Mouse (Mus musculus) MEL (cell line): Measurements from ENCODE around the gene Zdhhc17. TPM values are rescaled to one million over a fixed set of nuclear protein-coding genes. Genes with fewer than 3 reads are reported as not detected.

Source experiments
- DNase-seq: peaks from one replicate; pipeline ENCODE4 v3.0.0; 2011; ENCODE audit warnings: low read depth, low spot score
- H3K27ac ChIP-seq: 2 replicates; pipeline ENCODE4 v1.5.1; 2012; ENCODE audit warnings: low read depth, mild to moderate bottlenecking, control low read depth, low read length, moderate library complexity; ENCODE audit not compliant: control insufficient read depth
- H3K27me3 ChIP-seq, 2 experiments: fragments of 150-350 bp in 1 of 2; sonication (generic) in 1 of 2; 2 replicates each; pipeline ENCODE4 v1.6.1; 2012; ENCODE audit warnings: low read length in 2 of 2, mild to moderate bottlenecking in 2 of 2, improper control_type of control experiment in 1 of 2, moderate library complexity in 1 of 2; ENCODE audit not compliant: insufficient read depth in 2 of 2, control insufficient read depth in 1 of 2
- H3K36me3 ChIP-seq, 2 experiments: 2 replicates each; pipeline ENCODE4 v1.6.1; 2012 to 2014; ENCODE audit warnings: low read length in 2 of 2, improper control_type of control experiment in 1 of 2, inconsistent platforms in 1 of 2, mild to moderate bottlenecking in 1 of 2; ENCODE audit not compliant: insufficient read depth in 2 of 2, control insufficient read depth in 1 of 2
- H3K4me1 ChIP-seq, 2 experiments: fragments of 150-350 bp in 1 of 2; sonication (generic) in 1 of 2; 2 replicates each; pipeline ENCODE4 v1.6.1; 2012; ENCODE audit warnings: low read length in 2 of 2, improper control_type of control experiment in 1 of 2, mild to moderate bottlenecking in 1 of 2; ENCODE audit not compliant: insufficient read depth in 2 of 2, control insufficient read depth in 1 of 2
- H3K4me3 ChIP-seq, 2 experiments: fragments of 150-350 bp in 1 of 2; sonication (generic) in 1 of 2; 2 replicates each; pipeline ENCODE4 v1.5.1; 2012; ENCODE audit warnings: low read depth in 2 of 2, low read length in 2 of 2, mild to moderate bottlenecking in 2 of 2, moderate library complexity in 2 of 2, control low read depth in 1 of 2, improper control_type of control experiment in 1 of 2; ENCODE audit not compliant: control insufficient read depth in 1 of 2, insufficient read depth in 1 of 2
- H3K79me2 ChIP-seq: 2 replicates; pipeline ENCODE4 v1.6.1; 2012; ENCODE audit warnings: mild to moderate bottlenecking, low read length, moderate library complexity; ENCODE audit not compliant: control insufficient read depth, poor library complexity, insufficient read depth
- H3K9ac ChIP-seq: 2 replicates; pipeline ENCODE4 v1.6.1; 2012; ENCODE audit warnings: low read depth, mild to moderate bottlenecking, control low read depth, low read length, moderate library complexity; ENCODE audit not compliant: control insufficient read depth, poor library complexity, severe bottlenecking
- H3K9me3 ChIP-seq: fragments of 150-350 bp; sonication (generic); replicated peaks from 2 replicates; pipeline ENCODE4 v1.6.1; 2012; ENCODE audit warnings: mild to moderate bottlenecking, low read length, improper control_type of control experiment, moderate library complexity; ENCODE audit not compliant: insufficient read depth
- BHLHE40 ChIP-seq: IDR thresholded peaks from 2 replicates; pipeline ENCODE4 v1.6.1; 2012; ENCODE audit warnings: low read depth, mild to moderate bottlenecking, inconsistent platforms, low read length, improper control_type of control experiment, borderline replicate concordance
- CTCF ChIP-seq, 3 experiments: IDR thresholded peaks in 2 of 3; conservative IDR thresholded peaks in 1 of 3; 2 replicates each; pipeline ENCODE4 v1.5.1; 2011 to 2012; ENCODE audit warnings: low read length in 3 of 3, low read depth in 2 of 3, mild to moderate bottlenecking in 2 of 3, improper control_type of control experiment in 1 of 3, inconsistent platforms in 1 of 3, mixed read lengths in 1 of 3, moderate library complexity in 1 of 3; ENCODE audit not compliant: control insufficient read depth in 1 of 3, insufficient read depth in 1 of 3, poor library complexity in 1 of 3, severe bottlenecking in 1 of 3
- E2F4 ChIP-seq: IDR thresholded peaks from 2 replicates; pipeline ENCODE4 v1.6.1; 2011; ENCODE audit warnings: low read depth, low read length, improper control_type of control experiment, borderline replicate concordance
- ELF1 ChIP-seq: IDR thresholded peaks from 2 replicates; pipeline ENCODE4 v1.6.1; 2014; ENCODE audit warnings: low read depth, mild to moderate bottlenecking, inconsistent platforms, low read length, improper control_type of control experiment, moderate library complexity
- EP300 ChIP-seq, 2 experiments: IDR thresholded peaks; 2 replicates each; pipeline ENCODE4 v1.6.1; 2011; ENCODE audit warnings: improper control_type of control experiment in 2 of 2, low read length in 2 of 2, low read depth in 1 of 2, mild to moderate bottlenecking in 1 of 2
- ETS1 ChIP-seq: IDR thresholded peaks from 2 replicates; pipeline ENCODE4 v1.6.1; 2012; ENCODE audit warnings: low read depth, mild to moderate bottlenecking, inconsistent platforms, low read length, improper control_type of control experiment, moderate library complexity
- HCFC1 ChIP-seq: IDR thresholded peaks from 2 replicates; pipeline ENCODE4 v1.6.1; 2012; ENCODE audit warnings: low read depth, mild to moderate bottlenecking, inconsistent platforms, low read length, improper control_type of control experiment, moderate library complexity
- KAT2A ChIP-seq: conservative IDR thresholded peaks from 2 replicates; pipeline ENCODE4 v1.6.1; 2012; ENCODE audit warnings: low read depth, low read length, improper control_type of control experiment, inconsistent platforms
- MAFK ChIP-seq: IDR thresholded peaks from 2 replicates; pipeline ENCODE4 v1.6.1; 2011; ENCODE audit warnings: low read depth, mild to moderate bottlenecking, low read length, improper control_type of control experiment, borderline replicate concordance
- MAX ChIP-seq: IDR thresholded peaks from 2 replicates; pipeline ENCODE4 v1.6.1; 2011; ENCODE audit warnings: low read length, improper control_type of control experiment
- MAZ ChIP-seq: IDR thresholded peaks from 2 replicates; pipeline ENCODE4 v1.6.1; 2012; ENCODE audit warnings: low read depth, mild to moderate bottlenecking, inconsistent platforms, low read length, improper control_type of control experiment
- MYB ChIP-seq: IDR thresholded peaks from 2 replicates; pipeline ENCODE4 v1.6.1; 2011; ENCODE audit warnings: mild to moderate bottlenecking, low read depth, low read length, improper control_type of control experiment
- POLR2AphosphoS2 ChIP-seq: IDR thresholded peaks from 2 replicates; pipeline ENCODE4 v1.6.1; 2011; ENCODE audit warnings: low read length, improper control_type of control experiment
- POLR2AphosphoS5 ChIP-seq: IDR thresholded peaks from 2 replicates; pipeline ENCODE4 v1.6.1; 2012; ENCODE audit warnings: low read depth, borderline replicate concordance, mild to moderate bottlenecking, inconsistent platforms, low read length, moderate library complexity, mixed read lengths
- RAD21 ChIP-seq: IDR thresholded peaks from 2 replicates; pipeline ENCODE4 v1.6.1; 2011; ENCODE audit warnings: mild to moderate bottlenecking, low read depth, low read length, improper control_type of control experiment
- RCOR1 ChIP-seq: IDR thresholded peaks from 2 replicates; pipeline ENCODE4 v1.6.1; 2012; ENCODE audit warnings: low read depth, mild to moderate bottlenecking, inconsistent platforms, low read length, improper control_type of control experiment
- SMC3 ChIP-seq: IDR thresholded peaks from 2 replicates; pipeline ENCODE4 v1.6.1; 2011; ENCODE audit warnings: low read depth, low read length, improper control_type of control experiment
- UBTF ChIP-seq: IDR thresholded peaks from 2 replicates; pipeline ENCODE4 v1.6.1; 2012; ENCODE audit warnings: low read depth, mild to moderate bottlenecking, inconsistent platforms, low read length, improper control_type of control experiment, moderate library complexity, borderline replicate concordance; ENCODE audit not compliant: insufficient read depth
- USF1 ChIP-seq: IDR thresholded peaks from 2 replicates; pipeline ENCODE4 v1.6.1; 2014; ENCODE audit warnings: low read depth, mild to moderate bottlenecking, inconsistent platforms, low read length, improper control_type of control experiment, moderate library complexity
- USF2 ChIP-seq, 2 experiments: IDR thresholded peaks; 2 replicates each; pipeline ENCODE4 v1.6.1; 2011 to 2012; ENCODE audit warnings: improper control_type of control experiment in 2 of 2, low read length in 2 of 2, borderline replicate concordance in 1 of 2, inconsistent platforms in 1 of 2, low read depth in 1 of 2, mild to moderate bottlenecking in 1 of 2; ENCODE audit not compliant: insufficient read depth in 1 of 2
- ZC3H11A ChIP-seq: IDR thresholded peaks from 2 replicates; pipeline ENCODE4 v1.6.1; 2012; ENCODE audit warnings: low read depth, mild to moderate bottlenecking, inconsistent platforms, low read length, improper control_type of control experiment
- polyA plus RNA-seq, 2 experiments: library from polyadenylated mRNA; stranded (reverse) in 1 of 2; unstranded in 1 of 2; fragments of >175 nt in 1 of 2; fragments of >200 nt in 1 of 2; gene quantifications; 2 replicates each; pipeline versions ENCODE4 v1.2.1 to v1.2.4; 2012; ENCODE audit warnings: low replicate concordance in 2 of 2, low read depth in 1 of 2; ENCODE audit not compliant: insufficient read length in 2 of 2, insufficient read depth in 1 of 2, missing spikeins in 1 of 2
- total RNA-seq: library from RNA; depleted of rRNA; stranded (reverse); fragments of 300-350 nt; gene quantifications from 2 replicates; pipeline ENCODE4 v1.2.3, GENCODE M21; 2012

The Zdhhc17 gene
- total and polyA plus RNA-seq, 3 experiments, result 14.9 to 16.6 TPM; not detected in 1

DNA sequence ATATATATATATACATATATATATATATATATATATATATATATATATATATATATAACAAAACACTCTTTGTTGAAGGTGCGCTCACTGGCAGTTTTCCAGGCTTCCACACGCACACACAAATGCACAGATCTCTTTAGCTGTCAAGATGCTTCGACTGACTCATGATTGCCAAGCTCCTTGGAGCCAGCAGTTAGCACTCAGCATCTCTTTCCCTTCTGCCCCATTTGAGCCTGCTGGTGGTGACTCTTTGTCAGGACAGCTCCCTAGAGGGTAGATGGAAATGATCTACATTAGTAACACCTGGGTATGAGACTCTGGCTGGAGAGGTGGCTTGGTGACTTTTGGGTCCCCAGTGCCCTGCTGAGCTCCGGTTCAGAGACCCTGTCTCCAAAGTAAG, 70.2 kb downstream of the Zdhhc17 start:
- DNase-seq, result no peak
- no peaks in the 10 kb centered on the region for H3K9me3 ChIP-seq
- H3K27me3 ChIP-seq, result no peaks in the 10 kb centered on the region
- no peaks in the 10 kb centered on the region for H3K4me1 ChIP-seq
- no peak overlapping the region for H3K27ac ChIP-seq
- no peak overlapping the region for H3K9ac ChIP-seq
- no peaks in the 10 kb centered on the region for H3K79me2 ChIP-seq
- no peak for TF ChIP-seq E2F4
- no peak for TF ChIP-seq BHLHE40
- no peak for TF ChIP-seq USF1
- no peak for TF ChIP-seq ELF1
- TF ChIP-seq MAX, result no peak
- no peak for TF ChIP-seq ETS1
- no peak for TF ChIP-seq HCFC1
- TF ChIP-seq EP300 (IDR thresholded peaks at IDR 0.05; ENCODE audit: low read depth in 1 of 2, low read length in 2 of 2), result no peak
- TF ChIP-seq UBTF, result no peak
- no peak for TF ChIP-seq RCOR1
- no peak for TF ChIP-seq MAFK
- H3K36me3 ChIP-seq, result peaks cover 0 to 2% of the 10 kb centered on the region in 2 experiments; a peak in 1 of 4 replicates
- H3K4me3 ChIP-seq, result no peak overlapping the region

- Histone ChIP-seq H3K27ac (no peak overlapping the region), H3K79me2 (no peaks in the 10 kb centered on the region), H3K9me3 (no peaks in the 10 kb centered on the region), H3K4me3 (no peak overlapping the region), H3K9ac (no peak overlapping the region), H3K36me3 (peaks cover 0 to 2% of the 10 kb centered on the region in 2 experiments; a peak in 1 of 4 replicates), H3K4me1 (no peaks in the 10 kb centered on the region), H3K27me3 (no peaks in the 10 kb centered on the region)
- no peak for DNase-seq
- TF ChIP-seq MYB (no peak), MAZ (no peak), CTCF (IDR thresholded peaks at IDR 0.05 in 2 of 3, conservative IDR thresholded peaks at IDR 0.05 in 1 of 3; ENCODE audit: control insufficient read depth in 1 of 3, insufficient read depth in 1 of 3, low read depth in 2 of 3, low read length in 3 of 3, poor library complexity in 1 of 3, severe bottlenecking in 1 of 3) (no peak), RCOR1 (no peak), BHLHE40 (no peak), USF2 (IDR thresholded peaks at IDR 0.05; ENCODE audit: borderline replicate concordance in 1 of 2, insufficient read depth in 1 of 2, low read depth in 1 of 2, low read length in 2 of 2) (no peak), KAT2A (no peak), POLR2AphosphoS2 (no peak), USF1 (no peak), SMC3 (no peak), RAD21 (no peak), POLR2AphosphoS5 (no peak), ETS1 (no peak), ELF1 (no peak), ZC3H11A (no peak)
- TF ChIP-seq, all 39 proteins: peak for 0
Measured at GRCm38 (mm10) chr10:110938841-110939549, 70.9 kb downstream of the Zdhhc17 start.
